Mouse (Mus musculus) liver, embryonic 16.5 days (tissue): ENCODE measurements around the gene Rftn2. TPM values are rescaled to one million over a fixed set of nuclear protein-coding genes. Genes with fewer than 3 reads are reported as not detected.

Source experiments
- ATAC-seq: fragments of 200-750 bp; cut with Nextera tagmentation; 2 replicates; pipeline ENCODE4 v1.8.0; 2017; ENCODE audit warnings: low read depth, mild to moderate bottlenecking, moderate number of reproducible peaks, moderate library complexity
- H3K27ac ChIP-seq: fragments of 300-500 bp; sonication (generic); 2 replicates; pipeline ENCODE4 v1.5.1; 2014; ENCODE audit warnings: mild to moderate bottlenecking, low read length
- H3K27me3 ChIP-seq: fragments of 300-500 bp; sonication (generic); 2 replicates; pipeline ENCODE4 v1.6.1; 2014; ENCODE audit warnings: low read depth, low read length, mixed read lengths; ENCODE audit not compliant: control insufficient read depth, insufficient read depth
- H3K36me3 ChIP-seq: fragments of 300-500 bp; sonication (generic); 2 replicates; pipeline ENCODE4 v1.6.1; 2014; ENCODE audit warnings: mild to moderate bottlenecking; ENCODE audit not compliant: control insufficient read depth, insufficient read depth
- H3K4me1 ChIP-seq: fragments of 300-500 bp; sonication (generic); 2 replicates; pipeline ENCODE4 v1.6.1; 2014; ENCODE audit warnings: low read depth, low read length, mixed read lengths; ENCODE audit not compliant: control insufficient read depth
- H3K4me2 ChIP-seq: fragments of 300-500 bp; sonication (generic); 2 replicates; pipeline ENCODE4 v1.6.1; 2014; ENCODE audit warnings: low read depth, low read length, mixed read lengths
- H3K4me3 ChIP-seq: fragments of 300-500 bp; sonication (generic); 2 replicates; pipeline ENCODE4 v1.5.1; 2014; ENCODE audit warnings: low read depth, mild to moderate bottlenecking, low read length
- H3K9ac ChIP-seq: fragments of 300-500 bp; sonication (generic); 2 replicates; pipeline ENCODE4 v1.6.1; 2014; ENCODE audit warnings: low read depth, low read length
- H3K9me3 ChIP-seq: fragments of 300-500 bp; sonication (generic); replicated peaks from 2 replicates; pipeline ENCODE4 v1.6.1; 2016; ENCODE audit warnings: low read length; ENCODE audit not compliant: control insufficient read depth
- WGBS: fragments of 180-500 bp; shearing (Covaris S2); extraction: QIAGEN DNeasy Blood & Tissue Kit; methylation state at CpG from one replicate; pipeline ENCODE4 v1.1.7; 2014; ENCODE audit not compliant: insufficient replicate concordance; 5-methylcytosine and 5-hydroxymethylcytosine counted together
- polyA plus RNA-seq: library from polyadenylated mRNA; unstranded; fragments of >200 nt; fragmentation: Nextera tagmentation; extraction: Ambion mirVana; gene quantifications from 2 replicates; pipeline ENCODE4 v1.2.1, GENCODE M21; 2015

Rftn2 gene
- polyA plus RNA-seq, 1 experiment from 2014 or later: 0.86 TPM

GRCm38 (mm10) chr1:55192015-55192414 is 34.6 kb downstream of the Rftn2 start:
- H3K27me3 ChIP-seq: no peaks in the 10 kb centered on the region
- no peak overlapping the region for H3K4me3 ChIP-seq
- no peak overlapping the region for H3K27ac ChIP-seq
- no peak overlapping the region for H3K9ac ChIP-seq
- H3K36me3 ChIP-seq: no peaks in the 10 kb centered on the region
- no peaks in the 10 kb centered on the region for H3K9me3 ChIP-seq
- ATAC-seq: no peak
- 25% methylated on average over 8 of the region's 8 CpGs for WGBS
- no peaks in the 10 kb centered on the region for H3K4me1 ChIP-seq
- peak overlapping the region; percentile 36; the same call in 1 of the 2 replicates for H3K4me2 ChIP-seq

- no peak overlapping the region for H3K4me3 ChIP-seq
These were observed 39.9 kb downstream of the Rftn2 start for GRCm38 (mm10) chr1:55186592-55187210.

GRCm38 (mm10) chr1:55185718-55186117 is 40.9 kb downstream of the Rftn2 start:
- Histone ChIP-seq H3K9me3 (no peaks in the 10 kb centered on the region), H3K9ac (no peak overlapping the region), H3K27ac (no peak overlapping the region), H3K4me2 (no peak overlapping the region), H3K27me3 (no peaks in the 10 kb centered on the region), H3K36me3 (no peaks in the 10 kb centered on the region), H3K4me3 (no peak overlapping the region), H3K4me1 (no peaks in the 10 kb centered on the region)
- no peak for ATAC-seq
- WGBS: 62% methylated on average over 6 of the region's 6 CpGs

More at GRCm38 (mm10) chr1:55186592-55187210, 39.9 kb downstream of the Rftn2 start:
- Histone ChIP-seq H3K4me2 (no peak overlapping the region), H3K27ac (no peak overlapping the region), H3K4me1 (no peaks in the 10 kb centered on the region), H3K36me3 (no peaks in the 10 kb centered on the region), H3K9me3 (no peaks in the 10 kb centered on the region), H3K27me3 (no peaks in the 10 kb centered on the region), H3K9ac (no peak overlapping the region)
- no peak for ATAC-seq
- WGBS: 37% methylated on average over 11 of the region's 11 CpGs

- H3K9ac ChIP-seq: no peak overlapping the region
- no peaks in the 10 kb centered on the region for H3K27me3 ChIP-seq
- no peak overlapping the region for H3K4me3 ChIP-seq
- no peak overlapping the region for H3K4me2 ChIP-seq
- ATAC-seq: no peak
- H3K27ac ChIP-seq: no peak overlapping the region
- 78% methylated on average over 5 of the region's 5 CpGs for WGBS
- H3K4me1 ChIP-seq: no peaks in the 10 kb centered on the region
- H3K36me3 ChIP-seq: no peaks in the 10 kb centered on the region
- H3K9me3 ChIP-seq: no peaks in the 10 kb centered on the region; the same call in 1 of the 2 replicates
These were observed 44.2 kb downstream of the Rftn2 start for GRCm38 (mm10) chr1:55182392-55182791.

GRCm38 (mm10) chr1:55179917-55180566 is 46.5 kb downstream of the Rftn2 start:
- no peak overlapping the region for H3K4me3 ChIP-seq
- no peak overlapping the region for H3K27ac ChIP-seq
- H3K27me3 ChIP-seq: no peaks in the 10 kb centered on the region
- no peak overlapping the region for H3K4me2 ChIP-seq
- no peak overlapping the region for H3K9ac ChIP-seq
- H3K4me1 ChIP-seq: no peaks in the 10 kb centered on the region
- 57% methylated on average over 5 of the region's 5 CpGs for WGBS
- H3K9me3 ChIP-seq: no peaks in the 10 kb centered on the region; the same call in 1 of the 2 replicates
- no peak for ATAC-seq
- H3K36me3 ChIP-seq: no peaks in the 10 kb centered on the region

GRCm38 (mm10) chr1:55174558-55175034 is 52.0 kb downstream of the Rftn2 start:
- 24% methylated on average over 3 of the region's 3 CpGs for WGBS
- H3K27ac ChIP-seq: no peak overlapping the region
- 0 out of 2 replicates have a peak, but pooled peaks have one; percentile 2 for ATAC-seq
- H3K27me3 ChIP-seq: no peaks in the 10 kb centered on the region
- H3K9ac ChIP-seq: no peak overlapping the region
- H3K36me3 ChIP-seq: no peaks in the 10 kb centered on the region
- H3K4me3 ChIP-seq: no peak overlapping the region
- H3K9me3 ChIP-seq: no peaks in the 10 kb centered on the region; the same call in none of the 2 replicates
- H3K4me1 ChIP-seq: no peaks in the 10 kb centered on the region
- H3K4me2 ChIP-seq: no peak overlapping the region

GRCm38 (mm10) chr1:55173720-55174557 is 52.6 kb downstream of the Rftn2 start:
- H3K4me2 ChIP-seq: no peak overlapping the region
- no peaks in the 10 kb centered on the region for H3K27me3 ChIP-seq
- no peak overlapping the region for H3K4me3 ChIP-seq
- H3K9me3 ChIP-seq: no peaks in the 10 kb centered on the region; the same call in none of the 2 replicates
- H3K9ac ChIP-seq: no peak overlapping the region
- WGBS: 64% methylated on average over 10 of the region's 10 CpGs
- peak overlapping the region; percentile 14 for H3K27ac ChIP-seq
- no peaks in the 10 kb centered on the region for H3K36me3 ChIP-seq
- H3K4me1 ChIP-seq: no peaks in the 10 kb centered on the region
- peak; percentile 77 for ATAC-seq

- H3K4me2 ChIP-seq: no peak overlapping the region
- 66% methylated on average over 22 of the region's 22 CpGs for WGBS
- H3K9ac ChIP-seq: no peak overlapping the region
- H3K4me3 ChIP-seq: no peak overlapping the region
- no peak overlapping the region for H3K27ac ChIP-seq
- H3K4me1 ChIP-seq: no peaks in the 10 kb centered on the region
- ATAC-seq: no peak
- H3K9me3 ChIP-seq: no peaks in the 10 kb centered on the region; the same call in none of the 2 replicates
- no peaks in the 10 kb centered on the region for H3K27me3 ChIP-seq
- H3K36me3 ChIP-seq: no peaks in the 10 kb centered on the region
These were observed 54.9 kb downstream of the Rftn2 start for GRCm38 (mm10) chr1:55171361-55172325.
